Mouse (Mus musculus) liver, embryonic 14.5 days (tissue): ENCODE data around the gene Aftph.

Experiments used
- CTCF ChIP-seq: IDR thresholded peaks from 2 replicates; pipeline ENCODE4 v1.5.1; 2016; ENCODE audit warnings: antibody characterized with exemption, low read depth, control low read depth
- EP300 ChIP-seq: IDR thresholded peaks from 2 replicates; pipeline ENCODE4 v1.6.1; 2016; ENCODE audit warnings: antibody characterized with exemption, low read depth

DNA sequence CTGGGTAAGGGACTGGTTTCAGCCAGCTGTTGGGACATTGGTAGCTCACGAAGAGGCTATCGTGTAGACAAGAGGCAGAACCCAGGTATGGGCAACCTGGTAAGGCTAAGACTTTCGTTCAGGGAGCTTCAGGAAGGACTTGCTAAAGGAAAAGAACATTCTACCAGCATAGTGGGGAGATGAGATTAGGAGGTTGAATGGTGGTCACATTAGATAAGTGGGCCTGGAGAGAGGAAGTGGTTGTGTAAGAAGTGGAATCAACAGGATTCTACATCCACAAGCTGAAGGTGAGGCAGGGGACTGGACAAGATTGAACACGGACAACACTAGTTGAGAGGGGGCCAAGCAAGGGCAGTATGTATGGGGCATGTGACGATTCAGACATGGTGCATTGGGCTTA is 59.7 kb downstream of the Aftph start:
- no peak for TF ChIP-seq CTCF
- TF ChIP-seq EP300: no peak
